Mouse (Mus musculus) fibroblast of lung, adult 2 months (primary cell): ENCODE results near the gene Gpr107.

Experiments
- DNase-seq: peaks from one replicate; pipeline ENCODE4 v3.0.0-alpha.2; 2011; ENCODE audit warnings: low read depth

Gpr107 gene

GRCm38 (mm10) chr2:31151892-31152812 is at the start of gene Gpr107:
Gene Gpr107 (plus strand): TSS chr2:31152316.
- peak; percentile 38 for DNase-seq

DNA sequence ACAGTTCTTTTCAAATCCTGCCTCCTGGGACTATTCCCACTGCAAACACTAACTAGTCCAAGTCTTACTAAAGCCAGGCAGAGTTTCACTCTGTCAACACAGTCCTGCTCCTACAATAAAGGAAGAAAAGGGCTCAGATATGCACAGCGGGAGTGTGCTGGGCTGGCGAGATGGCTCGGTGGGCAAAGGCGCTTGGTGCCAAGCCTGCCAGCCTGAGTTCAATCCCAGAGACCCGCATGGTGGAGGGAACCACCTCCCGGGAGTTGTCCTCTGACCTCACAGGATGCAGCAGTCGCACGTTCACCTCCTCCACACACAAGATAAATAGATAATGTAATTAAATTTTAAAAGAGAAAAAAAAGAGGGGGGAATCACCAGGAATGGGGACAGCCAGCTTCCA is 48.8 kb upstream of the Gpr107 start:
- no peak for DNase-seq

GRCm38 (mm10) chr2:31105279-31105678 is 46.8 kb upstream of the Gpr107 start:
- DNase-seq: no peak

GRCm38 (mm10) chr2:31106004-31106403 is 46.1 kb upstream of the Gpr107 start:
- no peak for DNase-seq

DNA sequence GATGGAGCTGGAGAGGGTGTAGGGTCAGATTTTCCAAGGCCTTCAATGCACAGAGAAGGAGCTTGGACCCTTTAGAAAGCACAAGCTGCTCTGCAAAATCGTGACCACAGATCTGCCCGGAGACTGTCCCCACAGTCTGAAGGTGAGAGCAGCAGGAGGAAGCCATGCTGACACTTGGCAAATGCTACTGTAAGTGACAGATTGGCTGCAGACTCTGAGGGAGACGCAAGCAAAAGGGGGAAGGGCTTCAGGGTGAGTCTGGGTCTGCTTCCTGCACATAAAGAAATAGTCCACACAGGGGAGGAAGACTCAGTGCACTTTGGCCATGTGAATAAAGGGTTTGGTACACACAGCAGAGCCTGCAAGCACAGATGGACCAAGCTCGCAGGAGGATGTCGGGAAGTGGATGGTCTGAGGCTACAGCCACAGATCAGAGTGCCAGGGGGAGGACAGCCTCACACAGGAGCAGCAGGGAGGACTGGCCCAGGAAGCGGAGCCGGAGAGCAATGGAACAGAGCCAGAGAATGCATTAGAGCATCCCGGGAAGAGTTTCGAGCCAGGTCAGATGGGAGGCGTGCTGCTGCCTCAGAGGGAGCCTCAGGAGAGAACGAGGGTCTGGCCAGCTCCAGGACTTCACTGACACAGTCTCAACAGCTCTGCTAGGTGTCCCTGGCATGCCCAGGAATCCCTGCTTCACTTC is 45.3 kb upstream of the Gpr107 start:
- DNase-seq: no peak

DNA sequence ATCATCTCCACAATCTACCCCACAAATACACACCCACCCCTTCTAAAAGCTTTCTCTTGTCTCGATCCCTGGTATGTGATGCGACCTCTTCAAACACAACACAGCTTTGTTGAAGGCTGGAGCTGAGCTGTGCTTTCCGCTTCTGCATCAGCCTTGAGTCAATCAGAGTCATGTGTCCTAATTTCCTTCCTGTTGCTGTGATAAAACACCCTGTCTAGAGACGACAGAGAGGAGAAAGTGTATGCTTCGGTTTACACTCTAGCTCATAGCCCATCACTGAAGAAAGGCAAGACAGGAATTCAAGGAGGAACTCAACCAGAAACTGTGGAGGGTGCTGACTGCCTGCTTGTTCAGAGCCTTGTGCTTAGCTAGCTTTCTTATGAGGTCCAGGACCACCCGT is 43.9 kb upstream of the Gpr107 start:
- DNase-seq: no peak

DNA sequence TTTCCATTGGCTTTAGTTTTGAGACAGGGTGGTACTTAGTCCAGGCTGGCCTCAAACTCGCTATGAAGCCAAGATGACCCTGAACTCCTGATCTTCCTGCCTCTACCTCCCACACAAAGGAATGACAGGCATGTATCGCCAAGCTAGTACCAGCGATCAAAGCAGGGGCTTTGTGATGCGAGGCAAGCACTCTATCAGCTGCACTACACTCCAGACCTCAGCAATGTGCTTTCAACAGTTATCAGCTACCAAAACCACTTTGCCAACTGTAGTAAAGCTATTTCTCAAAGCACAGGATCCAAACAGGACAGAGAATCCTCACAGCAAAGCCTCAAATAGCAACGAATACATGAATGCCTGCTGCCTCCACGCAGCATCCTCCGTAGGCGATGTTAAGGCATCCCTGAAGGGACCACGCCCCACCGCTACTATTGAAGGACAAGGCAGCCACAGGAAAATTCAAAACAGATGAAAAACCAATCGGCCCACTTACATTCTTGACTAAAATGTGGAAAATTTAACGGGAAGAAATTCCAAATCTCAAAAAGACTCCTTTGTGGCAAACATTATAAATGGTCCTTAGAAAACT is 42.1 kb upstream of the Gpr107 start:
- no peak for DNase-seq

GRCm38 (mm10) chr2:31111685-31112084 is 40.4 kb upstream of the Gpr107 start:
- no peak for DNase-seq

- no peak for DNase-seq
These were observed 37.9 kb upstream of the Gpr107 start for GRCm38 (mm10) chr2:31114205-31114604.

DNA sequence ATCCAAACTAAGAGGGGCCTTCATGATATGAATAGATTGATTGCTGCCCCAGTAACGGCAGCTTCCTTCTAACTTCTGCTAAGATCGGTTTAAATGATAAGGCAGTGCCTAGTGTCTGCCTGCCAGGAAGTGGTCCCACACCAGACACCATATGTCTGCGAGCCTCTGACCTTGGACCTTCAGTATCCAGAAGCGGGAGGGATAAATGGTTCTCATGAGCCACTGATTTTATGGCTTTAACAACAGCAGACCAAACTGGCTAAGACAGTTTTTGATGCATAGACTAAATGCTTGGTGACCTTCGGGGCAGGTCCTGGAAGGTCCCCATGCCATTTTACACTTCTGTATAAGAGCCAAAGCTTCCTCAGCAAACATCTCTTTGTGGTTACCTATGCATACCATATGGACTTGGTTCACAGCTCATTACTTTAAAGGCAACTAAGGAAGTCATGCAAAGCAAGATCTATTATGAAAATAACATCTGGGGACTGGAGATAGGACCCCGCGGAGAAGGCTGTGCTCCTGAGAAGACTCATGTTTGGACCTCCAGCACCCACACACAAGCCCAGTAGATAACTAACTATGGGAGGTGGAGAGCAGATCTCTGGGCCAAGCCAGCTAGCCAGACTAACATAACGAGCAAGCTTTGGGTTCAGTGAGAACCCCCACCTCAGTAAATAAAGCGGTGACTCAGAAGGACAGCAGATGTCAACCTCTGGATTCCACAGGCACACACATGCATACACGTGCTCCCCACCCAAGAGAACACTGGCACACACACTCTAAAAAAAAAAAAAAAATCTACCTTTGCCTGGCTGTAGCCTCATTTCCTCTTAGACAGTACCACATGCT is 36.8 kb upstream of the Gpr107 start:
- DNase-seq: no peak

- DNase-seq: no peak
These were observed 36.0 kb upstream of the Gpr107 start for GRCm38 (mm10) chr2:31115943-31116731.

DNA sequence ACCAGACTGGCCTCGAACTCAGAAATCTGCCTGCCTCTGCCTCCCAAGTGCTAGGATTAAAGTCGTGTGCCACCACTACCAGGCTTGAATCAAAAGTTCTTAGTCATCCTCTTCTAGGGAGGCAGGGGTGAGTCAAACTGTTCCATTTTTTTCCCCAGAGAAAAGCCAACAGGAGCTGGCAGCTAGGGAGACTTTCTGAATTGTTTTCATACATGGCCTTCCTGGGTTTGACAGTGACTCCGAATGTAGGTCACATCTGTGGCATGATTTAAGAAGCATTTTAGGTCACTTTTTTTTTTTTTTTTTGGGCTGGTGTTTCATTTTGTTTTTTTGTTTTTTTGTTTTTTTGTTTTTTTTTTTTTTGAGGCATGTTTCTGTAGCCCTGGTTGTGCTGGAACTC is 33.9 kb upstream of the Gpr107 start:
- no peak for DNase-seq

DNA sequence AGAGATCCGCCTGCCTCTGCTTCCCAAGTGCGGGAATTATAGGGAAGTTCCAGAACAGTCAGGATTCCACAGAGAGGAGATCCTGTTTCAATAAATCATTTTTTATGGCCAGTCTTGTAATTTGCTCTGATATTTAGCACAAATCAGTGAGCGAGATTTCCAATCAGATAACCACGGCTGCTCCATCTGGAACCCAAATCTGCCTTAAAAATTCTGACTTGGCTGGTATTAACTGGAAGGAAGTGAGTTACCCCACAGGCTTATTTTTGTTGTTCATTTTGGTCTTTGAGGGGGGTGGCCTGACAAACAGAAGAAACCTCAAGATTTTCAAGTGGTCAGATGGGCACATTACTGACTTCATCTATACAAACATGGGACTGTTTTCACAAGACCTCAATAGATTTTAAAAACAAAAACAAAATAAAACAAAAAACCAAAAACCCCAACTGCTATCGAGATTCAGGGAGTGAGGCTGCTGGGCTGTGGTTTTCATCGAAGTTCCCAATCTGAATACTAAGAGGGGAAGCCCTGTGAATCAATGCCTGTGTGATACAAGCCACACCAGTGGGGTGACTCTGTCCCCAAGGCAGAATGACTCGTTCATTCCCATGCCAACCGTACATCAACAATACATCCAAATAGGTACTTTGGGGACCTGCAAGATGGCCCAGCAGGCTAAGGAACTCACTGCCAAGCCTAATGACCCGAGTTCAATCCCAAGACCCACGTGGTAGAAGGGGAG is 33.3 kb upstream of the Gpr107 start:
- no peak for DNase-seq

DNA sequence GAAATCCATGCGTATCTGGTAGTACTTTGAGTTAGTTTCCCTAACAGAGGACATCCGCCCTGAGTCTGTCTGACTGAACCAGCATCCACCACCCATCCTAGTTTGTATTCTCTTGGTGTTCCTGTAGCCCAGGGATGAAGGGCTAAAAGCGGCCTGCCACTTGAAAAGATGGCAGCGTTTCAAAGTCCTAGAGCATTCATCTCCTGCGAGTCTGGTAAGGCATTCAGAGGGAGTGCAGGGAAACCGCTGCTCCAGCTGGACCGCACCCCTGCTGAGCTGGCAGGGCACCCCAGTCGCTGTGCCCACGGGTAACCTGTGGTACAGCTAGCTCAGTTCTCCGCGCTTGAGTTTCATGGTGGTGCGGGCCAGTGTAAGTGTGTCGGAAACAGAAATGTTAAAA is 32.3 kb upstream of the Gpr107 start:
- DNase-seq: no peak

GRCm38 (mm10) chr2:31121131-31121693 is 30.9 kb upstream of the Gpr107 start:
- DNase-seq: no peak

DNA sequence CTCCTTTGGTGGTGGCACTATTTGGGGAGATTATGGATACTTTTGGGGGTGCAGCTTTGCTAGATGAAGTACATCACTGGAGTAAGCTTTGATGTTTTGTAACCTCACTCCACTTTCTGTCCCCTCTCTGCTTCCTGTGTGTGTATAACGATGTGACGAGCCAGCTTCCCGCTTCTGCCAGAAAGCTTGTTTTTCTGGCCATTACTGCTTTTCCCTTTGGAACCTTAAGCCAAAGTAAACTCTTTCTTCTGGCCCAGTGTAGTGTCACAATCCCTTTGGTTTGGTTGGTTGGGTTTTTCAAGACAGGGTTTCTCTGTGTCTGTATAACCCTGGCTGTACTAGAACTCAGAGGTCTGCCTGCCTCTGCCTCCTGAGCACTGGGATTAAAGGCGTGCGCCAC is 29.3 kb upstream of the Gpr107 start:
- DNase-seq: no peak

GRCm38 (mm10) chr2:31123493-31123892 is 28.6 kb upstream of the Gpr107 start:
- DNase-seq: no peak

- no peak for DNase-seq
These were observed 27.4 kb upstream of the Gpr107 start for GRCm38 (mm10) chr2:31124694-31125093.

GRCm38 (mm10) chr2:31125156-31125555 is 27.0 kb upstream of the Gpr107 start:
- no peak for DNase-seq

DNA sequence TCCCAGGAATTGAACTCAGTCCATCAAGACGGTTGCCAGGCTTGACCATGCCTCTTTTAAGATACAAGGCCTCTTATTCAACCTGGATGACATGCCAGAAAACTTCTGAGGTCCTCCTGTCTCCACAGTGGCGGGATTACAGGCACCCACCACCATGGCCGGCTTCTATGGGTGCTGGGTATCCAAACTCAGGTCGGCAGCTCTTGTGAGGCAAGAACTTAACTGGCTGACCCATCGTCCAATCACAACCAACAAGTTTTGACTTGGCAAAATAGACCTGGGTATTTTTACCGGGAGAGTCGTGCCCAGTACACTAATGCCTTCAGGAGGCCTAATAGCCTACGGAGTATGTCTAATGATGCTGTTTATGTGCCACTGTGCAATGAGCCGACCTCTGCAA is 26.1 kb upstream of the Gpr107 start:
- DNase-seq: no peak
